Mouse (Mus musculus) ES-E14 (cell line): ENCODE results near the gene Cerkl.

Experiments used
- CHD2 ChIP-seq: IDR thresholded peaks from 2 replicates; pipeline ENCODE4 v1.6.1; 2014; ENCODE audit warnings: mild to moderate bottlenecking, low read depth, low read length, inconsistent platforms
- HCFC1 ChIP-seq: IDR thresholded peaks from 2 replicates; pipeline ENCODE4 v1.6.1; 2012; ENCODE audit warnings: low read length, inconsistent platforms, borderline replicate concordance; ENCODE audit not compliant: insufficient read depth
- MAFK ChIP-seq: IDR thresholded peaks from 2 replicates; pipeline ENCODE4 v1.6.1; 2014; ENCODE audit warnings: mild to moderate bottlenecking, low read depth, low read length, inconsistent platforms; ENCODE audit not compliant: insufficient read depth
- ZC3H11A ChIP-seq: IDR thresholded peaks from 2 replicates; pipeline ENCODE4 v1.6.1; 2012; ENCODE audit warnings: low read depth, mild to moderate bottlenecking, inconsistent platforms, low read length, borderline replicate concordance
- ZNF384 ChIP-seq: IDR thresholded peaks from 2 replicates; pipeline ENCODE4 v1.6.1; 2012; ENCODE audit warnings: low read depth, low read length, inconsistent platforms

DNA sequence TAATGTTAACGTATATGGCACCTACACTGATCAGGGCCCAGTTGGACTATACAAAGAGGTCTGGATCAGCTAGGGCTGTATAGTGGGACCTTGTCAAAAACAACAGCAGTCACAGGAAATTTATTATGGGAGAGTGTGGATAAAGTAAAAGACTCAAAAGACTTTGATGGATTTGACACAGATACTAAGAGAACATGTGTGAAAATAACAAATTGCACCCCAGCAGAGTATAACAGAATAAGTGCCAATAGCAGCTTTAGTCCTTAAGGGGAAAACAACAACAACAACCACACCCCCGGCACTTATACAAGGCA, 84.5 kb downstream of the Cerkl start:
- TF ChIP-seq ZNF384, result no peak
- no peak for TF ChIP-seq ZC3H11A
- TF ChIP-seq MAFK, result no peak
- TF ChIP-seq CHD2, result no peak
- TF ChIP-seq HCFC1, result no peak
